Mouse (Mus musculus): ENCODE results near the gene Tdpoz2. TPM values are rescaled to one million over a fixed set of nuclear protein-coding genes. Genes with fewer than 3 reads are reported as not detected.

The Tdpoz2 gene
- not detected for polyA plus RNA-seq (2015; fragmentation: Illumina TruSeq; extraction: RNeasy Lipid Tissue Mini Kit (QIAGEN cat#74804); ENCODE audit: low read depth, low replicate concordance)

GRCm38 (mm10) chr3:93652586-93652985 lies at the start of gene Tdpoz2:
TSS of gene Tdpoz2 (minus strand) at chr3:93652686.

GRCm38 (mm10) chr3:93692970-93693369 lies 40.5 kb upstream of the Tdpoz2 start, which contains the start of gene Gm37596:
TSS of gene Gm37596 (minus strand) at chr3:93693070.

GRCm38 (mm10) chr3:93676210-93676609 lies 23.7 kb upstream of the Tdpoz2 start, which contains the start of gene Tdpoz1:
TSS of gene Tdpoz1 (minus strand) at chr3:93676310.

Other genes starting within 250 kb of the Tdpoz2 start
- 2.4 TPM for gene Tchh, start 210.4 kb downstream of the Tdpoz2 start, polyA plus RNA-seq (2015; fragmentation: Illumina TruSeq; extraction: RNeasy Lipid Tissue Mini Kit (QIAGEN cat#74804); ENCODE audit: low read depth, low replicate concordance)
- not detected for gene Tchhl1, start 183.9 kb downstream of the Tdpoz2 start, polyA plus RNA-seq (2015; fragmentation: Illumina TruSeq; extraction: RNeasy Lipid Tissue Mini Kit (QIAGEN cat#74804); ENCODE audit: low read depth, low replicate concordance)
- gene S100a11, start 132.2 kb downstream of the Tdpoz2 start, polyA plus RNA-seq (2015; fragmentation: Illumina TruSeq; extraction: RNeasy Lipid Tissue Mini Kit (QIAGEN cat#74804); ENCODE audit: low read depth, low replicate concordance), result 28.0 TPM
- gene S100a10, start 97.6 kb downstream of the Tdpoz2 start, polyA plus RNA-seq (2015; fragmentation: Illumina TruSeq; extraction: RNeasy Lipid Tissue Mini Kit (QIAGEN cat#74804); ENCODE audit: low read depth, low replicate concordance), result 99.2 TPM
- gene Tdpoz1, start 23.6 kb upstream of the Tdpoz2 start, polyA plus RNA-seq (2015; fragmentation: Illumina TruSeq; extraction: RNeasy Lipid Tissue Mini Kit (QIAGEN cat#74804); ENCODE audit: low read depth, low replicate concordance), result not detected
- gene Gm37596, start 40.4 kb upstream of the Tdpoz2 start, polyA plus RNA-seq (2015; fragmentation: Illumina TruSeq; extraction: RNeasy Lipid Tissue Mini Kit (QIAGEN cat#74804); ENCODE audit: low read depth, low replicate concordance), result not detected
- gene Gm5773, start 120.3 kb upstream of the Tdpoz2 start, polyA plus RNA-seq (2015; fragmentation: Illumina TruSeq; extraction: RNeasy Lipid Tissue Mini Kit (QIAGEN cat#74804); ENCODE audit: low read depth, low replicate concordance), result not detected
- not detected for gene Tdpoz4, start 143.7 kb upstream of the Tdpoz2 start, polyA plus RNA-seq (2015; fragmentation: Illumina TruSeq; extraction: RNeasy Lipid Tissue Mini Kit (QIAGEN cat#74804); ENCODE audit: low read depth, low replicate concordance)
- gene Tdpoz3, start 173.3 kb upstream of the Tdpoz2 start, polyA plus RNA-seq (2015; fragmentation: Illumina TruSeq; extraction: RNeasy Lipid Tissue Mini Kit (QIAGEN cat#74804); ENCODE audit: low read depth, low replicate concordance), result not detected